Comparison of ENCODE assay signal across 18 mouse cellular contexts in genomic region chr19:11407428-11407827, GRCm38 (mm10). TPM values are rescaled to one million over a fixed set of nuclear protein-coding genes. Genes with fewer than 3 reads are reported as not detected.
A peak's percentile ranks its signal among the peaks of the same experiment; 100 is the strongest.
DNase-seq lines count a peak whose midpoint lies in the region.
"Had no signal": no experiment of that assay in that cellular context is flagged by ENCODE, and none has a peak within 500 bp of the region (broad histone marks: within the 10 kb centered on the region; RNA-seq: fewer than 3 reads in every experiment).

No protein-coding gene starts in this region.

- DNase-seq in heart, adult 11 months: peak; percentile 43
- DNase-seq in heart, postnatal 4 days: no peak
- DNase-seq in B cell, adult 2 months: peak; percentile 61 to 68
- DNase-seq in T-cell, adult 2 months (ENCODE audit: low spot score): peak; percentile 53
- DNase-seq in naive thymus-derived CD4-positive, alpha-beta T cell, adult 2 months (ENCODE audit: low read depth): peak; percentile 56
- no peak for DNase-seq in adrenal gland, postnatal 14 days
- DNase-seq in left cerebral cortex, adult 11 months (ENCODE audit: low spot score): no peak
- no peak for DNase-seq in embryo, embryonic 10 days (ENCODE audit: low spot score)
- DNase-seq: adrenal gland, adult 2 months; cerebellum, adult 11 months; cerebellum, adult 8-10 months; cerebellum, postnatal 25 days; forebrain, postnatal 0 days; gastrocnemius, postnatal 14 days had no signal

RNA-seq across cellular contexts. Expression of gene Ms4a4c, which starts 2.9 kb away (rescaled TPM):
- not detected for total RNA-seq in heart, postnatal 4 days (2021)
- 0.44 and 8.7 TPM in 2 replicates for total RNA-seq in adrenal gland, postnatal 14 days (2021)
- total RNA-seq: adrenal gland, postnatal 4 days; forebrain, postnatal 0 days; G1E; gastrocnemius, adult 18-20 months; gastrocnemius, postnatal 14 days; heart, postnatal 25 days had no signal

RNA-seq across cellular contexts. Expression of gene Ms4a4a, which starts 32.1 kb away (rescaled TPM):
- 1 to 10 TPM; 1.6 to 2.5 TPM for total RNA-seq in heart, postnatal 4 days (2021)
- total RNA-seq in adrenal gland, postnatal 14 days (2021): 5.1 and 8.4 TPM in 2 replicates
- total RNA-seq: forebrain, postnatal 0 days; G1E had no signal

RNA-seq across cellular contexts. Expression of gene Ms4a4b, which starts 35.9 kb away (rescaled TPM):
- total RNA-seq in heart, postnatal 4 days (2021): 1 to 10 TPM in 1 of 2 experiments, under 1 TPM in 1; 0.95 to 1.0 TPM
- total RNA-seq in adrenal gland, postnatal 14 days (2021): 1.9 and 26.8 TPM in 2 replicates
- total RNA-seq: forebrain, postnatal 0 days; gastrocnemius, adult 18-20 months had no signal

Comparison
In these comparisons a context has a peak if more than half of its experiments do, and no peak if none do; other contexts are left out.
1. DNase-seq: peak in heart, adult 11 months (single experiment), B cell, adult 2 months (2 of 2), T-cell, adult 2 months (single experiment) and naive thymus-derived CD4-positive, alpha-beta T cell, adult 2 months (single experiment); none in heart, postnatal 4 days (single experiment), adrenal gland, postnatal 14 days (single experiment), left cerebral cortex, adult 11 months (single experiment) and embryo, embryonic 10 days (single experiment).